Mouse (Mus musculus): ENCODE measurements around the gene 1700021F05Rik.

DNA sequence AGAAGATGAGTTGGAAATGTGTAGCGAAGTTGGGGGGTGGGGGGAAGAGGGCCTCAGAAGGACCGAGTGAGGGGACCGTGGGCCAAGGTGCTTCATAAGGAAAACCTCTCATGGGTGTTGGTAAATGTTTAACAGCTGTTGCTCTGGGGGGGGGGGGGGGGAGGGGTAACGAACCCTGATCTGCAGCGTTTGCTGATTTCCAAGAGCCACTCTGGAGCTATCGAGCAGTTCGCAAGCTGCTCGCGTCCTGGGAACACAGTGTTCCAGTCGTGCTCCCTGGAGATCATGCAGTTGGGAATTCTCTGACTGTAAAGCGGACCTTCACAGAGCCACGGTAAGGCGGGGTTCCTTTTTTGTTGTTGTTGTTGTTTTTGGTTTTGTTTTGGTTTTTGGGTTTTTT is 22.4 kb downstream of the 1700021F05Rik start:
- TF ChIP-seq POLR2A (IDR thresholded peaks at IDR 0.05; ENCODE audit: control insufficient read depth, low read depth, low read length) (no peak), CTCF (IDR thresholded peaks at IDR 0.05; ENCODE audit: control insufficient read depth, insufficient read depth, insufficient replicate concordance, low read depth, low read length) (no peak)
